Mouse (Mus musculus) heart, postnatal 0 days (tissue): ENCODE measurements around the gene Antxr1.

Experiments used
- CTCF ChIP-seq: IDR thresholded peaks from 2 replicates; pipeline ENCODE4 v1.5.1; 2016; ENCODE audit warnings: antibody characterized with exemption, control low read depth, low read depth
- EP300 ChIP-seq: IDR thresholded peaks from 2 replicates; pipeline ENCODE4 v1.6.1; 2016; ENCODE audit warnings: antibody characterized with exemption, low read depth

GRCm38 (mm10) chr6:87184418-87184817 lies 151.2 kb downstream of the Antxr1 start:
- TF ChIP-seq CTCF (no peak), EP300 (no peak)
